Mouse (Mus musculus) brain, embryonic 14.5 days (tissue): ENCODE measurements around the gene Trim66.

Experiments used
- CTCF ChIP-seq: fragments of 200-500 bp; IDR thresholded peaks from 2 replicates; pipeline ENCODE4 v1.5.1; 2012; ENCODE audit warnings: inconsistent platforms, mild to moderate bottlenecking, moderate library complexity, borderline replicate concordance; ENCODE audit not compliant: insufficient read depth, insufficient read length; ENCODE audit errors: extremely low read depth
- POLR2A ChIP-seq: fragments of 200-500 bp; IDR thresholded peaks from 2 replicates; pipeline ENCODE4 v1.6.1; 2012; ENCODE audit warnings: mild to moderate bottlenecking, inconsistent platforms, borderline replicate concordance; ENCODE audit not compliant: poor library complexity, insufficient read depth, insufficient read length, severe bottlenecking; ENCODE audit errors: extremely low read depth

DNA sequence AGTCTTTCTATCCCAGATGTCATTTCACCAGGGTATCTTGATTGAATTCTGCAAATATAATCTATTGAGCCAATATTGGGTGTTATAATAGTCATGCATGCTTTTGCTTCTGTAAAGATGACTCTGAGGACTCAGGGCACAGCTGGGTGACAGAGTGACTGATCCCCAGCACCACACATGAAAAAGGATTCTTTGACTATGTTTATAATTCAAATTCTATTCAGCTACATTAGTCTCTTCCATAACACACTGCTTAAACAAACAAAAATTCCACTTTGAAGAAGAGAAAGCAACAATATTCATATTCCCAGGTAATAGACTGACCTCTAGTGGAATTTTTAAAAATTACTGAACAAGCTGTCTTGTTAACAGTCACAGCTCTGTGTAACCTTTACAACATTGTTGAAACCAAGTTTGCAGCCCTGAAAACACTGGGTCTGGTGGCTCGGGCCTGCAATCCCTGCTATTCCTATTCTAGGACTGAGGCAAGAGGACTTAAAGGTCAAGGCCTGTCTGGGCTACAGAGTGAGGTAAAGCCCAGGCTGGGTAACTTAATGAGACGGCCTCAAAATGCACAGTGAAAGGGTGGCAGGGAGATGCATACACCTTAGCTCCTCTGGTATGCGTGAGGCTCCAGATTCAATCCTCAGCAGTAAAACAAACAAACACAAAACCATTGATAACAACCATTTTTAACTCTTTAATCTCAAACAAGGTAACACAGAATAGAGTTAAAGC, 83.3 kb downstream of the Trim66 start:
- TF ChIP-seq CTCF (no peak; the same call in 1 of the 2 replicates), POLR2A (no peak)
